Mouse (Mus musculus) forebrain, embryonic 12.5 days (tissue): ENCODE data around the gene Stim2. TPM values are rescaled to one million over a fixed set of nuclear protein-coding genes. Genes with fewer than 3 reads are reported as not detected.

Source experiments
- ATAC-seq: fragments of 200-750 bp; cut with Nextera tagmentation; 2 replicates; pipeline ENCODE4 v1.8.0; 2017; ENCODE audit warnings: moderate TSS enrichment; ENCODE audit not compliant: low FRiP score
- H3K27ac ChIP-seq: fragments of 300-500 bp; sonication (generic); 2 replicates; pipeline ENCODE4 v1.5.1; 2016; ENCODE audit warnings: mild to moderate bottlenecking
- H3K27me3 ChIP-seq: fragments of 300-500 bp; sonication (generic); 2 replicates; pipeline ENCODE4 v1.6.1; 2016; ENCODE audit warnings: mild to moderate bottlenecking
- H3K36me3 ChIP-seq: fragments of 300-500 bp; sonication (generic); replicated peaks from 2 replicates; pipeline ENCODE4 v1.6.1; 2016; ENCODE audit warnings: mild to moderate bottlenecking
- H3K4me1 ChIP-seq: fragments of 300-500 bp; sonication (generic); 2 replicates; pipeline ENCODE4 v1.6.1; 2016
- H3K4me2 ChIP-seq: fragments of 300-500 bp; sonication (generic); 2 replicates; pipeline ENCODE4 v1.6.1; 2016; ENCODE audit warnings: mild to moderate bottlenecking, moderate library complexity
- H3K4me3 ChIP-seq: fragments of 300-500 bp; sonication (generic); replicated peaks from 2 replicates; pipeline ENCODE4 v1.5.1; 2016; ENCODE audit warnings: mild to moderate bottlenecking
- H3K9ac ChIP-seq: fragments of 300-500 bp; sonication (generic); 2 replicates; pipeline ENCODE4 v1.6.1; 2016; ENCODE audit warnings: mild to moderate bottlenecking
- H3K9me3 ChIP-seq: fragments of 300-500 bp; sonication (generic); 2 replicates; pipeline ENCODE4 v1.6.1; 2016
- WGBS: fragments of 180-500 bp; shearing (Covaris S2); methylation state at CpG from one replicate; pipeline ENCODE4 v1.1.7; 2016; 5-methylcytosine and 5-hydroxymethylcytosine counted together
- polyA plus RNA-seq: library from polyadenylated mRNA; unstranded; fragments of >200 nt; fragmentation: Nextera tagmentation; extraction: Ambion mirVana; gene quantifications from 2 replicates; pipeline ENCODE4 v1.2.1, GENCODE M21; 2016

Gene Stim2
- polyA plus RNA-seq, 1 experiment from 2014 or later, result 22.6 TPM

- Histone ChIP-seq H3K9ac (peak overlapping the region; percentile 95), H3K4me3 (peak overlapping the region; percentile 89), H3K27me3 (0 out of 2 replicates have a peak, but pooled peaks cover 6% of the 10 kb centered on the region), H3K36me3 (no peaks in the 10 kb centered on the region), H3K27ac (peak overlapping the region; percentile 93), H3K9me3 (no peaks in the 10 kb centered on the region), H3K4me2 (peak overlapping the region; percentile 81), H3K4me1 (peaks cover 27% of the 10 kb centered on the region)
- WGBS, result under 1% methylated on average over 59 of the region's 76 CpGs
- ATAC-seq, result peak; percentile 69
Measured at GRCm38 (mm10) chr5:53998743-53999460, 603 bp downstream of the Stim2 start.

- Histone ChIP-seq H3K9me3 (no peaks in the 10 kb centered on the region), H3K4me2 (peak overlapping the region; percentile 81), H3K27ac (peak overlapping the region; percentile 93), H3K4me1 (peaks cover 27% of the 10 kb centered on the region), H3K4me3 (peak overlapping the region; percentile 89), H3K27me3 (0 out of 2 replicates have a peak, but pooled peaks cover under 1% of the 10 kb centered on the region), H3K36me3 (no peaks in the 10 kb centered on the region), H3K9ac (peak overlapping the region; percentile 95)
- 4% methylated on average over 6 of the region's 6 CpGs for WGBS
- no peak for ATAC-seq
Measured at GRCm38 (mm10) chr5:53999461-53999770, 1.1 kb downstream of the Stim2 start.

DNA sequence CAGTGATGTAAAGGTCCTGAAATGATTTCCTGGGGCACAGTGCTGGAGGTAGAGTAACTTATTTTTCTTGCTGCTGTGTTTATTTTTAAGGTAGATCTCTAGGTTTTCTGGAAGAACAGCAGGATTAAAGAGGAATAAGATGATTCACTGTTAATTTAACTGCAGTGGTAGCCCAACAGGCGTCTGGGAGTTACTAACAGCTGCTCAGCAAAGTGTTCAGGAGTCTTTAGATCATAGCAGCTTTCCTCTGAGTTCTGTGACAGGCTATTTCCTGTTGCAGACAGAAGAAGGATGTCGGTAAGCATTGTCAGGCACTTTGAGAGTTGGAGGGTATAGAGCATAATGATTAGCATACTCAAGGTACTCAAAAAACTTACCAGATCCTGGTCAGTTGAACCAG is 1.5 kb downstream of the Stim2 start:
- Histone ChIP-seq H3K9me3 (no peaks in the 10 kb centered on the region), H3K9ac (peak overlapping the region; percentile 95), H3K4me1 (peaks cover 29% of the 10 kb centered on the region), H3K4me2 (peak overlapping the region; percentile 81), H3K27me3 (no peaks in the 10 kb centered on the region), H3K36me3 (no peaks in the 10 kb centered on the region), H3K27ac (no peak overlapping the region), H3K4me3 (peak overlapping the region; percentile 89)
- 0% methylated on average over 2 of the region's 2 CpGs for WGBS
- ATAC-seq, result no peak

GRCm38 (mm10) chr5:54001021-54001420 is 2.7 kb downstream of the Stim2 start:
- Histone ChIP-seq H3K4me3 (no peak overlapping the region), H3K4me2 (no peak overlapping the region), H3K9ac (no peak overlapping the region), H3K27me3 (no peaks in the 10 kb centered on the region), H3K9me3 (no peaks in the 10 kb centered on the region), H3K36me3 (no peaks in the 10 kb centered on the region), H3K27ac (no peak overlapping the region), H3K4me1 (peaks cover 27% of the 10 kb centered on the region)
- WGBS, result 75% methylated on average over 5 of the region's 5 CpGs
- ATAC-seq, result no peak

GRCm38 (mm10) chr5:54005111-54005864 is 7.0 kb downstream of the Stim2 start:
- no peak overlapping the region for H3K4me3 ChIP-seq
- peaks cover 13% of the 10 kb centered on the region for H3K4me1 ChIP-seq
- no peaks in the 10 kb centered on the region for H3K36me3 ChIP-seq
- no peaks in the 10 kb centered on the region for H3K27me3 ChIP-seq
- no peak overlapping the region for H3K9ac ChIP-seq
- H3K27ac ChIP-seq, result no peak overlapping the region
- no peaks in the 10 kb centered on the region for H3K9me3 ChIP-seq
- H3K4me2 ChIP-seq, result no peak overlapping the region
- 78% methylated on average over 2 of the region's 2 CpGs for WGBS
- ATAC-seq, result no peak

DNA sequence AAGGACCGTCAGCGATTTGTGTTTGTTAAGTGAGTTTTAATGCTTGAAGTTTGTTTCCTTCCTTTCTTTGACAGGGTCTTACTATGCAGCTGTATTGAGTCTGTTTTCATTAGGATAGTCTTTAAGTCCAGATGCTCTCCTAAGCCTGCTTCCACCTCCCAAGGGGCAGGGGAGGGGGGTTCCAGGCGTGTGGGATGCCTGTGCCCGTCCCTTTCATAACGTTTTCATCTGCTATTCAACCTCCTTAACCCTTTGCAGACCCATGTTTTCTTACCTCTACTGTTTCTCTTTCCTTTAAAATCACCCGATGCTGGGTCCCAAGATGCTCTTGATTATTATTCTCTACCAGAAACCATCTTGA is 7.5 kb downstream of the Stim2 start:
- Histone ChIP-seq H3K4me3 (no peak overlapping the region), H3K4me1 (peaks cover 10% of the 10 kb centered on the region), H3K27me3 (no peaks in the 10 kb centered on the region), H3K9me3 (no peaks in the 10 kb centered on the region), H3K36me3 (no peaks in the 10 kb centered on the region), H3K27ac (no peak overlapping the region), H3K4me2 (no peak overlapping the region), H3K9ac (no peak overlapping the region)
- WGBS, result 37% methylated on average over 6 of the region's 6 CpGs
- ATAC-seq, result no peak

GRCm38 (mm10) chr5:54006845-54007244 is 8.5 kb downstream of the Stim2 start:
- Histone ChIP-seq H3K9ac (no peak overlapping the region), H3K4me2 (no peak overlapping the region), H3K9me3 (no peaks in the 10 kb centered on the region), H3K27me3 (no peaks in the 10 kb centered on the region), H3K4me1 (peaks cover 10% of the 10 kb centered on the region), H3K4me3 (no peak overlapping the region), H3K36me3 (no peaks in the 10 kb centered on the region), H3K27ac (no peak overlapping the region)
- 97% methylated on average over 1 of the region's 1 CpGs for WGBS
- ATAC-seq, result no peak

DNA sequence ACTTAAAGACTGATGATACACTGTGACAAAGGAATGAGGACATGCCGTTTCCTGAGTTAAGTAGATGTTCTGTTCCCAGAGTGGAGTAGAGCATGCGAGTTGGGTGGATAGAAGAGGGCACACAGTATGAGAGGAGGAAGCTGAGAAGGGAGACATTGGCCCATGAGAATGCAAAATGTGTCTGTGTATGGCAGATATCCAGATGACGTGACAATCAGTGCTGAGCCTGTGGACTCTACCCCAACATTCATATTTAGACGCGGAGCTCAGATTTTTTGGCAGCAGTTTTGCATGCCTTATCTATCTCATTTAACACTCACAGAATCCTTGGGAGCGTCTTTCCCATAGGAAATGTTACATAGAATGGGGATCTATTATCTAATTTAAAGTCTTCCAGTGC is 9.3 kb downstream of the Stim2 start:
- no peak overlapping the region for H3K9ac ChIP-seq
- no peak overlapping the region for H3K27ac ChIP-seq
- H3K36me3 ChIP-seq, result no peaks in the 10 kb centered on the region
- H3K4me2 ChIP-seq, result no peak overlapping the region
- 94% methylated on average over 6 of the region's 6 CpGs for WGBS
- H3K4me3 ChIP-seq, result no peak overlapping the region
- H3K4me1 ChIP-seq, result peaks cover 10% of the 10 kb centered on the region
- ATAC-seq, result no peak
- H3K27me3 ChIP-seq, result no peaks in the 10 kb centered on the region
- no peaks in the 10 kb centered on the region for H3K9me3 ChIP-seq

DNA sequence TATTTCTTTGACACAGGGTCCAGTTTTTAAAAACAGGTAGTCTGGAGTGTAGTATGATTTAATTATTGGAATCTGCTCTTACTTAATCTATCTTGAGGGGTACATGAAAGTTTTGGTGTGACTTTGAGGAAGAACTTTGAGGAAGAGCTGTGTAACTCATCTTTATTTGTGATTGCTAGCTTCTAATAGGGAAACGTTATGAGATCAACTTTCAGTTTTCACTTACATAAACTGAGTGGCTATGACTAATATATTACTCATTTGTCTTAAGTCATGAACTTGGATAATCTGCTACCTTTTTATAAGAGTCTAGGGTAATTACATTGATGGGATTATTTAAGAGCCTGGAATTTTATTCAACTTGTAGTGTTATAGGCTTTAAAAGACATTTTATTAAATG is 15.0 kb downstream of the Stim2 start:
- Histone ChIP-seq H3K27me3 (no peaks in the 10 kb centered on the region), H3K4me1 (no peaks in the 10 kb centered on the region), H3K4me2 (no peak overlapping the region), H3K36me3 (no peaks in the 10 kb centered on the region), H3K27ac (no peak overlapping the region), H3K4me3 (no peak overlapping the region), H3K9me3 (no peaks in the 10 kb centered on the region), H3K9ac (no peak overlapping the region)
- ATAC-seq, result no peak
- 77% methylated on average over 1 of the region's 1 CpGs for WGBS

GRCm38 (mm10) chr5:54017143-54017542 is 18.8 kb downstream of the Stim2 start:
- Histone ChIP-seq H3K4me2 (no peak overlapping the region), H3K4me1 (no peaks in the 10 kb centered on the region), H3K4me3 (no peak overlapping the region), H3K9me3 (no peaks in the 10 kb centered on the region), H3K27ac (no peak overlapping the region), H3K27me3 (no peaks in the 10 kb centered on the region), H3K9ac (no peak overlapping the region), H3K36me3 (no peaks in the 10 kb centered on the region)
- WGBS, result 32% methylated on average over 7 of the region's 7 CpGs
- ATAC-seq, result no peak

- no peak overlapping the region for H3K9ac ChIP-seq
- no peaks in the 10 kb centered on the region for H3K27me3 ChIP-seq
- H3K4me1 ChIP-seq, result no peaks in the 10 kb centered on the region
- H3K36me3 ChIP-seq, result no peaks in the 10 kb centered on the region
- H3K27ac ChIP-seq, result no peak overlapping the region
- H3K4me2 ChIP-seq, result no peak overlapping the region
- no peak overlapping the region for H3K4me3 ChIP-seq
- no peak for ATAC-seq
- WGBS, result 94% methylated on average over 2 of the region's 2 CpGs
- H3K9me3 ChIP-seq, result no peaks in the 10 kb centered on the region
Measured at GRCm38 (mm10) chr5:54018856-54019255, 20.6 kb downstream of the Stim2 start.

GRCm38 (mm10) chr5:54019546-54019945 is 21.2 kb downstream of the Stim2 start:
- ATAC-seq, result no peak
- Histone ChIP-seq H3K36me3 (no peaks in the 10 kb centered on the region), H3K9ac (no peak overlapping the region), H3K27ac (no peak overlapping the region), H3K4me1 (0 out of 2 replicates have a peak, but pooled peaks cover under 1% of the 10 kb centered on the region), H3K4me3 (no peak overlapping the region), H3K27me3 (no peaks in the 10 kb centered on the region), H3K9me3 (no peaks in the 10 kb centered on the region), H3K4me2 (no peak overlapping the region)
- 71% methylated on average over 4 of the region's 4 CpGs for WGBS

GRCm38 (mm10) chr5:54024610-54025009 is 26.3 kb downstream of the Stim2 start:
- no peak for ATAC-seq
- H3K4me2 ChIP-seq, result no peak overlapping the region
- no peak overlapping the region for H3K4me3 ChIP-seq
- whole genome bisulfite sequencing, result 47% methylated on average over 3 of the region's 3 CpGs
- H3K36me3 ChIP-seq, result no peaks in the 10 kb centered on the region
- H3K27ac ChIP-seq, result no peak overlapping the region
- 0 out of 2 replicates have a peak, but pooled peaks cover 3% of the 10 kb centered on the region for H3K4me1 ChIP-seq
- H3K9ac ChIP-seq, result no peak overlapping the region
- H3K9me3 ChIP-seq, result no peaks in the 10 kb centered on the region
- no peaks in the 10 kb centered on the region for H3K27me3 ChIP-seq
